Mouse (Mus musculus) mature B cell (primary cell): ENCODE results near the gene Lpin2.

Experiments
- in situ Hi-C: fragments of 300-500 bp; cut with MboI; formaldehyde crosslinking; loops from 2 replicates; pipeline ENCODE4 v1.14.3; 2019

The Lpin2 gene

DNA sequence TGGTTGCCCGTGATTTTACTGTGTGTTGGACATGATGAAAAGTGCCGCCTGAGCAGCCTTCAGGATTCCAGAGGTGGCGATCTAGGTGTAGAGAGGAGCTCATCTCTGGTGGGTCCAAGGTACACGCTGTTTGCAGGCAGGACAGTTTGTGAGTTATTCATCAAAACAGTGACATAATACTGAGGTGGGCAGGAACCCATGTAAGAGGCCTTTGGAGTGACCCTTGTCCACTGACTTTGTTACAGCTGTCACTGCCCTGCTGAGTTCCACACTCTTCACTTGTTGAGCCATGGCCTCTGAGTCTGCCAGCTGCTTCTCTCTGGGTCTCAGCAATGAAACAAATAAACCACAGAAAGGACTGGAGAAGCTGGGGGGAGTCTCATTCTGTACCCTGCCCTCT lies 19.8 kb downstream of the Lpin2 start:
- in situ Hi-C loops, result no loop called here

DNA sequence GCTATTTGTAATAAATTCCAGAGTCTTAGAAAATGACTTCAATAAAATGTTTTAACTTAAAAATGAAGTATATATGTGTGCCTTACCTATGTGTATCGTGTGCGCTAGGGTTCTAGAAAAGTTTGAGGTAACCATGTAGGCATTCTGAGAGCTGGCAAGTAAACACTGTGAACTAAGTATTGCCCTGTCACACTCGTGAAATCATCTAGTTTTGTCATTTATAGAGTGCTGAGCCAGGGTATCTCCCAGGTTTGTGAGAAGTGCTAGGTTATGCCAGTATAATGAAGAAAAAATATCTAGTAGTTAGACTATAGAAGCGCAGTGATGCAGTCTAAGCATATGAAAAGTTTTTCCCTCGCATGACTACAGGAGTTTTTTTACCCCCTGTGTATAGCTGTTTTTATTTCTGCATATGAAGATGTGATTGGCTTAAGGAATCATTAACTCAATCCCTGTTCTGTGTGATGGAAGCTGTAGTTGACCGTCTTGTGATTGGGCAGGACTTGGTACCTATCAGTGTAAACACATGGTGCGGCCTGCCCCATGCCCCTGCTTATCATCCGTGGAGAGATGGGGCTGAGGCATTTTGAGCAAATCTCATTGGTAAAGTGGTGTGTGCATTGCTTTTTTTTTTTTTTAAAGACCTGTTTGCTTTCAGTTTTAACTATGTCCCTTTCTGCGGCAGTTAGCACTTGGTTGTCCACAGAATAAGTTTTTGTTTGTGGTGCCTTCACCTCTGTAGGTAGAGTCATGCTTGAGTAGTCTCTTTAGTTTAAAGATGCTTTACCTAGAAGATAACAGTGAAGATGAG lies 21.8 kb downstream of the Lpin2 start:
- in situ Hi-C loops, result no loop called here

DNA sequence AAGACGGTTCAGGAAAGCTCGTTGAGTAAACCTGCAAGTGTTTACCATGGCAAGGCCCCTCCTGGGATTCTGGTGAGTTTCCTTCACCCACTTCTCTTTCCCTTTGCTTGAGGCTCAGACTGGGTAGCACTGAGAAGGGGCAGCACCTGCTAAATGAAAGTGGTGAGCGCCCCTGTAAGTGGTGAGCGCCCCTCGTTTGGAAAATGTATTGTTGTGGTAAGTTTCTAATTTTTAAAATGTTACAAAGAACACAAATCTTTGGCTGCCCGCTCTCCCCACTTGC lies 22.4 kb downstream of the Lpin2 start:
- in situ Hi-C loops, result no loop called here

DNA sequence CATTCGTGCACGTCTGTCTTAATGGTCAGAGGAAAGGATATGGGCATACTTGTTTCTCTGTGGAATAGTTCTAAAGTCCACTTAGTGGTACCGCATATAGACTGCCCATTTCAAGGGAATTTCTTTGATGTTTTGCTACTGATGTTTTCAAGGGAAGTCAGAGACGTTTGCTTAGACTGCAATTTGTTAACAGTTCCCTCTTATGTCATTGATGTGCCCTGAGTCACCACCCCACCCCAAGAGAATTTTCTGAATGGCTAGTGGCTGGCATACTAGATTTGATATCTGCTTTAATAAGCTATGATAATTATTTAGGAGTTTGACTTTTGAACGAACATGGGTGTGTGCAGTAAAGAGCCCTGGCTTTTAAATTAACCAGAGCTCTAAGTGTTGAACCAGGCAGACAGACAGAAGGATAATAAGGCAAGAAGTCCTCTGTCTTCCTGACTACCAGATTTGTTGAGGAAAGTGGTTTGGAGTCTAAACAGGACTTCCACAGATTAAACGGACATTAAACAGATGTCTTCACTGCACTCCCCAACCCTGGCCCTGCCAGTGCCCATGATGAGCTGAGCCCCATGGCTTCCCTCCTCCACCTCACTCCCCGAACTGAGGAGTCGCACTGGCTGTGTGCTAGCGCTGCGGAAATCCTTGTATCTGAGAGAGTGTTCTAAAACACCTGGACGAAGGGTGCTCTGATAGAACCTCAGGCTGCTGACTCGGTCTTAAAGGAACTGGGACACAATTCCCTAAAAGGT lies 24.0 kb downstream of the Lpin2 start:
- in situ Hi-C loops, result no loop called here

DNA sequence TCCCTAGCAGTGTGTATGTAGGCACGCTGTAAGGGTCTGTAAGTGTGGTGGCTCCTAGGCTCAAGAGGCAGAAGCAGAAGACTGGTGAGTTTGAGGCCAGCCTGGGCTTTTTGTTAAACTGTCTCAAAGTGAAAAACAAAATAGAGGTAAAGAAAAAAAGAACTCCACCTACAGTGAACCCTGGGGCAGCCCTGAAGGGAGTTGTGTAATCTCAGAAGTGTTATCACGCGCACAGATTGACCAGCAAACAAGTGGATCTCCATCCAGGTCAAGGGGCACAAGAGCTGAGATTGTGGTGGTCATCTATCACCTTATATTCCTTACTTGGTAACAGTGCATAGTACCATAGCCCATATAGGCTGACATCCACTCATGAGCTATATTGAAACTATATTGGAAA lies 24.9 kb downstream of the Lpin2 start:
- in situ Hi-C loops, result no loop called here

DNA sequence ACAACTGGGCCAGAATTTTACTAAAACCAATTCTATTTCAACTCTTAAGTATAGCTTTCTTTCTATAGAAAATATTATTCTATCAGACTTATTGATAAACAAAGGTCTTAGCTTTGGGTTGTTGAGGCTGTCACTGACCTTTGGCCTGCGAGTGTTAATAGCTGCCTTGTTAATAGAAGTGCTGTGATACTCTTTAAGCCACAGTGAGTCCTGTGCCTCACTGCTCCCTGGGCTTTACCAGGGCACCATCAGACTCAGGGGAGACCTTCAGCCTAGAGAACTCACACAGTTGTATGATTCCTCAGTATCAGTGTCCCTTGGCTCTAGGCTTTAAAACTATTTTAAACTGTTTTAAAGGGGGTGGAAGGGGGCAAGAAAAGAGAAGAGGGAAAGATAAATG lies 26.0 kb downstream of the Lpin2 start:
- in situ Hi-C loops, result no loop called here

DNA sequence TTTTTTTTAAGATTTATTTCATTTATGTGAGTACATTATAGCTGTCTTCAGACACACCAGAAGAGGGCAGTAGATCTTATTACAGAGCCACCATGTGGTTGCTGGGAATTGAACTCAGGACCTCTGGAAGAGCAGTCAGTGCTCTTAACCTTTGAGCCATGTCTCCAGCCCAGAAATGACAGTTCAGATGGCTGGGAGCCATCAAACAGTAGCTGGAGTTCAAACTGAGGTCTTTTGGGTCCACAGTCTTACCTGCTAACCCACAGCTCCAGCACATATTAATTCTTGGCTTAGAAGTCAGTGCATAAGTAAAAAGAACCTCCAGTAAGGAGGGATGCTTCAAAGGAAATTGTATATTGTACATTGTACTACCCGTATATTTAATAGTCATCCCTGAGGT lies 26.6 kb downstream of the Lpin2 start:
- in situ Hi-C loops, result no loop called here

DNA sequence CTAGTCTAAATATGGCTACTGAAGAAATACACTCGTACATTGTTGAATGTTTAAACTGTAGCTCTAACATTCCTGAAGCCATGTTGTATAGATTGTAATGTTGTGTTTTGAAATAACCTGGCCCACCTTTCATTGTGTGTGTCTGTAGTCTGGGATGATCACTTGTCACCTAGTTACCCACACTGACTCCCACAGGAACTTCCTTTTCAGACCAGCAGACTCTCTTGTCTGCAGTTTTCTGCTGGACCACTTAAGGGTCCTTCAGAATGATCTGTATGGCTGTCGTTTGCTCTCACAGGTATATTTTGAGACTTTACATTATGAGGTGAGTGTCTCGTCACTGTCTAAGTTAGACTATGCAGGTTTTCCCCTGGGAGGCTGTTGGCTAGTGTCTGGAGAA lies 27.6 kb downstream of the Lpin2 start:
- in situ Hi-C loops, result no loop called here

DNA sequence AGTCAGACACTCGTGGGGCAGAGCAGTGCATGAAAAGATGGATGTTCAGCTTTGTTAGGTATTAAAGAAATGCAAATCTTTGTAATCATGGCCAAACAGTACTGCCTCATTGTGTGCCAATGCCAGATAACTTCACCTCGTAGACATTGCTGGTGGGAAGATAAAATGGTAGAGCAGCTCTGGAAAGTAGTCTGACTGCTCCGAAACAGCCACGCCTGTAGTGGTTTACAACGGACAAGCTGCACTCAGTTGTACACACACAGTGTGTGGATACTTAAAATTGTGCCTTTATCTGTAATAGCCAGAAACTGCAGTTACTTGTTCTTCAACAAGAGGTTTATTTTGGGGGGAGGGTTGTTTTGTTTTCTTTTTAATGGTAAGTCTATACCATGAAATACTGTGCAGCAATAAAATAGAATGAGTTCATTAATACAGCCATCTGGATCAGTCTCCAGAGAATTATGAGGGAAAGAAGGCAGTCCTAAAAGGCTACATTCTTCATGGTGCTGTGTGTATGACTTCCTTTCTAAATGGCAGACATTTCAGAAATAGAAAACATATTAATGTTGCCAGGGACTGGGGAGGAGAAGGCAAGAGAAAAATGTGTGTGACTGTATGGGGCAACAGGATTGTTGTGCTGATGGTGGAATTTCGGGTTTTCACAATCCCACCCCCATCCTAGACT lies 29.7 kb downstream of the Lpin2 start:
- in situ Hi-C loops, result no loop called here

DNA sequence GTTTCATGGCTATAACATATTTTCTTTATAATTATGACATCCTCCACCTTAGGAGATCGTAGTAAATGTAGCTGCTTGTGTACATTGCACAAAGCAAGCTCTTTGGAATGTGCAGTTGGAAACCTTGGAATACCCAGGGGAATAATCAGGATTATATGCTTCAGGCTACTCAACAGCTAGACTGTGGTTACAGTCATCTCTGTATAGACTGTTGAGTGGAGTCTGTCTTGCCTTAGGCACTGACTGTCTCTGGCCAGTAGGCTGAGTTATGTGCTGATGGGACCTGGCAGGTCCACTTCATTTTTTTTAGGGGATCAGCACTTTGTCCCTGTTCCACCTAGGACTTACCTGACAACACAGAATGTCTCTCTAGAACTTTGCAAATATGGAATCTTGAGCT lies 31.3 kb downstream of the Lpin2 start:
- in situ Hi-C loops, result no loop called here

GRCm38 (mm10) chr17:71214514-71215240 lies 32.3 kb downstream of the Lpin2 start:
- in situ Hi-C loops, result no loop called here

DNA sequence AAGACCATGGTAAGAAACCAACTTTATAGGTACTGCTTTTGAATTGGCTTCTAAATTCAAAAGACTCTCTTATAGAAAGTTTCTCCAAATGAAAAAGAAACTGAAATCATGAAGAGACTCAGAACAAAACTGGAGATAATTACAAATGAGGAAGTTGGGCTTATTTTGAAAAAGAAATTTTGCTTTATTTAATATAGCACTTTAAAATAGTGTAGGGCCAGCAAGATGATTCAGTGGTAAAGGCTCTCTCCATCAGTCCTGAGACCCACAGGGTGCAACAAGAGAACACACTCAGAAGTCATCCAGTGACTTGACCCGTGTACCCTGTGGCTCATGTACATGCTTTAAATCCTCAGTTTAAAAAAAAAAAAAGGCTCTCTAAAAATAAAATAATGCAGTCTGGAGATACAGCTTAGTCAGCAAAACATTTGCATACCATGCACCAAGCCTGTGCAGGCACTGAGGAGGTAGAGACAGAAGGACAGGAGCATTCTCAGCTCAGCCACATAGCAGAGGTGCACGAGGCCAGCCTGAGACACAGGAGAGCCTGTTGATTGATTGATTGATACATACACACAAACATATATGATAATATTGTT lies 33.0 kb downstream of the Lpin2 start:
- in situ Hi-C loops, result no loop called here

DNA sequence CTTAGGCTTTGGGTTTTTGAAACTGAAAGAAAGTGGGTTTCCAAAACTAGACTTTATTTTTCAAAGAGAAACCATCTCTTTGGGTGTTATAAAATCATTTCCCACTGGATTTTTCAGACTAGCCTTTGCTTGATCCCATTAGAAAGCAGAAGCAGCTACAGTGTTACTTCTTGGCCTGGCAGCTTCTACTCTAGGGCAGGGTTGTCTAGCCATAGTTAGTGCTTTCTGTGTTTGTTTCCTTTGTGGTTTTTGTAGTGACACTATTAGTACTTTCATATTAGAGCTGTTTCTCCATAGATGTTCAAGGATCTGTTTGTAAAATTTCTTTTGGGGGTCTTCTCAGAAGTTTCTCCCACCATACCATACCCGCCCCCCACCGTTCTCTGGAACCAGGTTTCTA lies 33.9 kb downstream of the Lpin2 start:
- in situ Hi-C loops, result no loop called here

- in situ Hi-C loops, result no loop called here
These were observed 34.8 kb downstream of the Lpin2 start for GRCm38 (mm10) chr17:71217111-71217685.

DNA sequence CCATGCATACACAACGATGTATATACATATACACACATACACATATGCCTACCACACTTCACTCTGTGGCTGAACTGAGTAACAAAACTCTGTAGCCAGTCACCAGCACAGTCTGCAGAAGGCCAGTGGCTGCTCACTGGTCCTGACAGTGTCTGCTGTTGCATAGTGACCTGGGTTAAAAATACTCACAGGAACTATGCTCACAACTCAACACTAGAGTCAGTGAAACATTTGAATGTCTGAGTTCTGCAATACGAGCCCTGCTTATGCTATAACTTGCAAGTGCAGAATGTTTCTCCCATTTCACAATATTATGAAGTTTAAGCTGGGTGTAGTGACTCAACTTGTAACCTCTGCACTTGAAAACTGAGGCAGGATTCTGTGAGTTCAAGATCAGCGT lies 39.0 kb downstream of the Lpin2 start:
- in situ Hi-C loops, result no loop called here

GRCm38 (mm10) chr17:71223676-71224075 lies 41.3 kb downstream of the Lpin2 start:
- in situ Hi-C loops, result no loop called here

- in situ Hi-C loops, result no loop called here
These were observed 42.2 kb downstream of the Lpin2 start for GRCm38 (mm10) chr17:71224521-71224920.

GRCm38 (mm10) chr17:71225091-71225490 lies 42.7 kb downstream of the Lpin2 start:
- in situ Hi-C loops, result no loop called here

- in situ Hi-C loops, result no loop called here
These were observed 45.0 kb downstream of the Lpin2 start for GRCm38 (mm10) chr17:71227128-71227895.

DNA sequence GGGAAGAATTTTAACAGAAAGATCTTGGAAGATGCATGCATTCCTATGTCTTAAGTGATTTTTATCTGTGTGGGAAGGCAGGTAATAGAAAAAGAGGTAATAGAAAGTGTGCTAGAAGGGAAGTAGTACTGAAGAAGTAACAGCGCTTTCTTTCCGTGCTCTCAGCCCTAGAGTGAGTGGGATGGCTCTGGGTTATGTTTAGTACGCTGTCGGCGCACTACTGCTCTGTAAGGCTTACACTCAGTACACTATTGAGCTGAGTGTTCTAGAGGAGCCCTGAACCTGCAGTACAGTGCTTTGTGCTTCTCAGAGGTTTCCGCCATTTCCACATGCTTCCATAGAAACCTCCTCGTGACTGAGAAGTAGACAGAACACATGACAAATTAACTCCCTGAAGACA lies 46.3 kb downstream of the Lpin2 start:
- in situ Hi-C loops, result no loop called here
